Mouse (Mus musculus): ENCODE results near the gene Pnrc2. TPM values are rescaled to one million over a fixed set of nuclear protein-coding genes. Genes with fewer than 3 reads are reported as not detected.

Gene Pnrc2
- polyA plus RNA-seq, 1 experiment from 2014 or later: 122 TPM

DNA sequence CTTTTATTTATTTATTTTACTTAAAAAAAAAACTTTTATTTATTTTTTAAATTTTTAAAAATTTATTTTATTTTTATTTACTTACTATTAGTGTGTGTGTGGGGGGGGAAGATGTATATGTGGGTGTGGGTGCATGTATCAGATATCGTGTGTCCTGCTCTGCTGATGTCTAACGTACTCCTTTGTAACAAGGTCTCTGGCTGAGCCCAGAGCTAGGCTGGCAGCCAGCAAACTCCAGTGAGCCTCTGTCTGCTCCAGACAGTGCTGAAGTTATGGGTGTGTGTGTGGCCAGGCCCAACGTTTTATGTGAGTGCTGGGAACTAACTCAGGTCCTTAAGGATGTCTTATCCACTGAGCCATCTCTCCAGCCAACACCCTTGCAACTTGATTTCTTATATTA is 38.5 kb upstream of the Pnrc2 start:
- Histone ChIP-seq H3K4me2 (ENCODE audit: low read length) (no peak overlapping the region), H3K27ac (replicated peaks; ENCODE audit: low read depth, low read length) (no peak overlapping the region), H3K36me3 (ENCODE audit: control insufficient read depth, insufficient read depth, low read length) (no peaks in the 10 kb centered on the region), H3K9ac (replicated peaks; ENCODE audit: low read length) (no peak overlapping the region), H3K4me3 (replicated peaks; ENCODE audit: low read depth, low read length) (no peak overlapping the region), H3K9me3 (ENCODE audit: control insufficient read depth, low read length) (no peaks in the 10 kb centered on the region), H3K27me3 (ENCODE audit: control insufficient read depth, insufficient read depth, low read length) (no peaks in the 10 kb centered on the region), H3K4me1 (ENCODE audit: control insufficient read depth, insufficient read depth, low read length) (no peaks in the 10 kb centered on the region)
- 70% methylated on average over 3 of the region's 3 CpGs for WGBS
- ATAC-seq (ENCODE audit: low FRiP score, low TSS enrichment) (no peak), DNase-seq (no peak)

DNA sequence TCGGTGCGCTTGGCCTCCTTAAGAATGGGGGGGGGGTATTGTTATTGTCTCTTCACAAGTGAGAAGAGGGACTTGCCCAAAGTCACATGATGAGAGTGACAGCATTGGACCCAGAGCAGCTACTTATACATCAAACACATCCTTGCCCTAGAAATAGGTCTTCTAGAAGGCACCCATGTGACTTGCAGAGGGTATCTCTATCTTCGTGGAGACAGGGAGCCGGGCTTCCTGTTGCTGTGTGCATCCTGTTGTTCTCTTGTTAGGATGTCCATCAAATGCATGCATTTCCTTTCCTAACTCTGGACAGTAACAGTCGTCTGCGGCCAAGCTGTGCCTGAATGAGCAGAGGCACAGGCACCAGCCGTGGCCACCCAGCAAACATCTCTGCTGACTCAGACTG is 37.9 kb upstream of the Pnrc2 start:
- DNase-seq: no peak
- no peak for ATAC-seq (ENCODE audit: low FRiP score, low TSS enrichment)
- H3K4me3 ChIP-seq (replicated peaks; ENCODE audit: low read depth, low read length): no peak overlapping the region
- no peaks in the 10 kb centered on the region for H3K36me3 ChIP-seq (ENCODE audit: control insufficient read depth, insufficient read depth, low read length)
- 74% methylated on average over 7 of the region's 7 CpGs for WGBS
- no peaks in the 10 kb centered on the region for H3K9me3 ChIP-seq (ENCODE audit: control insufficient read depth, low read length)
- H3K27ac ChIP-seq (replicated peaks; ENCODE audit: low read depth, low read length): no peak overlapping the region
- H3K9ac ChIP-seq (replicated peaks; ENCODE audit: low read length): no peak overlapping the region
- H3K27me3 ChIP-seq (ENCODE audit: control insufficient read depth, insufficient read depth, low read length): no peaks in the 10 kb centered on the region
- no peaks in the 10 kb centered on the region for H3K4me1 ChIP-seq (ENCODE audit: control insufficient read depth, insufficient read depth, low read length)
- no peak overlapping the region for H3K4me2 ChIP-seq (ENCODE audit: low read length)

DNA sequence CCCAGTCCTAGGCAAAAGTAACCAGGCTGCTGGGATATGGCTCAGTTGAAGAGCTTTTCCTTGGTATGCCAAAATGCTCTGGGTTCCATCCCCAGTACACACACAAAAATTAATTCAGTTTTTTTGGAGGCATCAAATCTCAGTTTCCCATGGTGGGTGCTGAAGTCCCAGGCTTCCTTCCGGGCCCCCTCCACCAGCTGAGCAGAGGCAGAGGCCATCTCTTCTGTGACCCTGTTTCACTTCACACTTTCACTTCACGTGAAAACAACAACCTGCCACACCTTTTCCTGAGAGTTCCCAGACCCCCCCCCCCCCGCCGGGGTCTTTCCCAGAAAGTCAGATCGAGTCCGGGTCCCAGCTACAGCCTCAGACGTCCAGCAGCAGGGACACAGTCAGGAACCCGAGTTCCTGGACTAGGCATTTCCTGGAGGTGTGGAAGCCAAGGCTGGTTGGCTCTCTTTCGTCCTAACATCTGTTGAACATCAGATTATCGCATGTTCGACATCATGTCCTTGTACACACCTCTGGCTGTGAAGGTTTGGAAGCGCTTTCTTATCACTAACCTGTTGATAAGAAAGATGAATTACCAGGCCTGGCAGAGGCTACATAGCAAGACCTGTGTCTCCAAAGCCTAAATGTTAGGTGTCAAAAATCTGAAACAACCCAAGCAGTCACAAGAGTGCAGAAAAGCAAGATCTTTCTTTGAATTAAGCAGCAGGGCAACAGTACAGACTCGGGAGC is 35.8 kb upstream of the Pnrc2 start:
- Histone ChIP-seq H3K27me3 (ENCODE audit: control insufficient read depth, insufficient read depth, low read length) (no peaks in the 10 kb centered on the region), H3K27ac (replicated peaks; ENCODE audit: low read depth, low read length) (no peak overlapping the region), H3K4me1 (ENCODE audit: control insufficient read depth, insufficient read depth, low read length) (no peaks in the 10 kb centered on the region), H3K36me3 (ENCODE audit: control insufficient read depth, insufficient read depth, low read length) (no peaks in the 10 kb centered on the region), H3K9ac (replicated peaks; ENCODE audit: low read length) (no peak overlapping the region), H3K9me3 (ENCODE audit: control insufficient read depth, low read length) (no peaks in the 10 kb centered on the region), H3K4me2 (ENCODE audit: low read length) (no peak overlapping the region), H3K4me3 (replicated peaks; ENCODE audit: low read depth, low read length) (no peak overlapping the region)
- no peak for DNase-seq
- WGBS: 79% methylated on average over 13 of the region's 13 CpGs
- ATAC-seq (ENCODE audit: low FRiP score, low TSS enrichment): no peak

DNA sequence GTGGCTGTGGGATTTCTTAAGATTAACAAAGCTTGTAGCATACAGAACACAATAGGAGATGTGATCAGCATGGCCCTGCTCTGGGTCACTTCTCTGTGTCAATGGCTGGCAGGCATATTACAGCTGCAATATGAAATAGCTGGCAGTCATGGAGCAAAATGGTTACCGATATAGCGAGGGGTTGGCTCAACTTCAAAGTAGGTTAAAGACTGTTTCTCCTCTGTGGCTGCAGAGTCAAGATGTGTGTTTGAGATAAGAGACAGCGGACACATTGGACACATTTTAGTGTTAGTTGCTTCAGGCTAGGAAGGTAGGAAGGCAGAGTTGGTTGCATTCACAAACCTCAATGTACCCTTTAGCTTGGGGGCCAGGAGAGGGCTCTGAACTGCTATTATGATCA is 33.0 kb upstream of the Pnrc2 start:
- 89% methylated on average over 3 of the region's 3 CpGs for WGBS
- H3K36me3 ChIP-seq (ENCODE audit: control insufficient read depth, insufficient read depth, low read length): no peaks in the 10 kb centered on the region

DNA sequence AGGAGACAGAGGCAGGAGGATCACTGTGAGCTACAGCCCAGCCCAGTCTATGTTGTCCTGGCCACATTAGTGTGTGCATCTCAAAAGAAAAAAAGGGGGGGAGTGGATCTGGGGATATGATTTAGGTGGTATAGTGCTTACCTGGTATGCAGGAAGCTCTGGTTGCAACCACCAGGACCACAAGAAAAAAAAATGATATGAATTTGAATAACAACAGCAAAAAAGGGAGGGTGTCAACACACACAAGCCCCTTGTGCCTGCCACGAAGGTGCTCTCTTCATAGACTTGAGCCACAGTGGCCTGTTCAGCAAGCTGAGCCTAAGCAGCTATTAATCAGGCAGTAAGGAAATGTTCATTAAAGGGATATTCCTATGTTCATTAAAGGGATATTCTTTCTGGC is 31.2 kb upstream of the Pnrc2 start:
- DNase-seq: no peak
- ATAC-seq (ENCODE audit: low FRiP score, low TSS enrichment): no peak
- 55% methylated on average over 1 of the region's 1 CpGs for WGBS

More for the DNA sequence above, 33.0 kb upstream of the Pnrc2 start:
- Histone ChIP-seq H3K4me3 (replicated peaks; ENCODE audit: low read depth, low read length) (no peak overlapping the region), H3K4me1 (ENCODE audit: control insufficient read depth, insufficient read depth, low read length) (no peaks in the 10 kb centered on the region), H3K4me2 (ENCODE audit: low read length) (no peak overlapping the region), H3K27me3 (ENCODE audit: control insufficient read depth, insufficient read depth, low read length) (no peaks in the 10 kb centered on the region), H3K27ac (replicated peaks; ENCODE audit: low read depth, low read length) (no peak overlapping the region), H3K9ac (replicated peaks; ENCODE audit: low read length) (no peak overlapping the region), H3K9me3 (ENCODE audit: control insufficient read depth, low read length) (no peaks in the 10 kb centered on the region)
- ATAC-seq (ENCODE audit: low FRiP score, low TSS enrichment) (no peak), DNase-seq (no peak)

DNA sequence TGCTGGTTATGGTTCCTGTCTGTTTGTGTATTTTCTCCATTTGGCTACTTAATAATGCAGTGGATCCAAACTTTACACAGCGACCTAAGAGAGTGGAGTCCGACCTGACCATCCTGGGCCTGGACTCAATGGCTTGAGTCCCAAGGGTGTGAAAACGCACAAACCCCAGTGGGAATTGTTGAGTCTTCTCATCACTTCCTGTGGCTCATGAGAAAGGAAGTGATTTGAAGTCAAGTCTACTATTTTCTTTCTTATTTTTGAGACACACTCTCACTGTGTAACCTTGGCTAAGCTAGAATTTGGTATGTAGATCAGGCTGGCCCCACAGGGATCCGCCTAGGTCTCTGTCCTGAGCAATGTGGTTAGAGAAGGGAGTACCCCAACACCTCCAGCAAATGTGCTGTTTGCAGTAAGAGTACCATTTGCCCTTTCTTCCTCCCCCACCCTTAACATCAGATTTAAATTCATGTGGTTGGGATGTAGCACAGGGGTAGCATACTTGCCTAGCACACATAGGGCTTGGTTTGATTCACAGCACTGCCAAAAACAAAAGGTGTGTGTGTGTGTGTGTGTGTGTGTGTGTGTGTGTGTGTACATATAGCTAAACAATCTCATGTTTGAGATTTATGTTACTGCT is 29.1 kb upstream of the Pnrc2 start:
- H3K9me3 ChIP-seq (ENCODE audit: control insufficient read depth, low read length): no peaks in the 10 kb centered on the region
- ATAC-seq (ENCODE audit: low FRiP score, low TSS enrichment) (no peak), DNase-seq (no peak)
- H3K27ac ChIP-seq (replicated peaks; ENCODE audit: low read depth, low read length): no peak overlapping the region
- 90% methylated on average over 4 of the region's 4 CpGs for WGBS
- H3K9ac ChIP-seq (replicated peaks; ENCODE audit: low read length): no peak overlapping the region
- no peaks in the 10 kb centered on the region for H3K36me3 ChIP-seq (ENCODE audit: control insufficient read depth, insufficient read depth, low read length)
- H3K4me2 ChIP-seq (ENCODE audit: low read length): no peak overlapping the region
- no peaks in the 10 kb centered on the region for H3K27me3 ChIP-seq (ENCODE audit: control insufficient read depth, insufficient read depth, low read length)
- H3K4me1 ChIP-seq (ENCODE audit: control insufficient read depth, insufficient read depth, low read length): no peaks in the 10 kb centered on the region
- no peak overlapping the region for H3K4me3 ChIP-seq (replicated peaks; ENCODE audit: low read depth, low read length)

More for the DNA sequence above, 31.2 kb upstream of the Pnrc2 start:
- no peaks in the 10 kb centered on the region for H3K36me3 ChIP-seq (ENCODE audit: control insufficient read depth, insufficient read depth, low read length)
- no peak overlapping the region for H3K27ac ChIP-seq (replicated peaks; ENCODE audit: low read depth, low read length)
- H3K4me3 ChIP-seq (replicated peaks; ENCODE audit: low read depth, low read length): no peak overlapping the region
- H3K9me3 ChIP-seq (ENCODE audit: control insufficient read depth, low read length): no peaks in the 10 kb centered on the region
- no peaks in the 10 kb centered on the region for H3K27me3 ChIP-seq (ENCODE audit: control insufficient read depth, insufficient read depth, low read length)
- H3K4me1 ChIP-seq (ENCODE audit: control insufficient read depth, insufficient read depth, low read length): no peaks in the 10 kb centered on the region
- H3K9ac ChIP-seq (replicated peaks; ENCODE audit: low read length): no peak overlapping the region
- no peak overlapping the region for H3K4me2 ChIP-seq (ENCODE audit: low read length)

DNA sequence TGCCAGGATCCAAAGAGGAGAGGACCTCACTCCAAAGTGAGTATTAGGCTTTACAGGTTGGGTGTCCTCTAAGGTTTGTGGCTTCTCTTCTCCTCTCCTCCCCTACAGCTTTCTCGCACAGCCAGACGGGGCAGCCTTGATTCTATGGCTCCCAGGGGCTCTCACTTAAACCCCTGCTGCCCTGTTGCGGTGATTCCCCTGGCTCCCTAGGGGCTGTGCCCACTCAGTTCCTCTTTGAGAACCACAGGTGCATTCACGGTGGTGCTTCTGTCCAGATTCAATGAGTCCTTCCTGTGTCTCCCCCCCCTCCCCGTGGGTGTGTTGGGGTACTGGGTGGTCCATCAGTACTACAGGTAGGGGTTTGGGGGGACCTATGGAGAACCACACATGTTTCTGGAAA is 26.4 kb upstream of the Pnrc2 start:
- Histone ChIP-seq H3K9me3 (ENCODE audit: control insufficient read depth, low read length) (no peaks in the 10 kb centered on the region), H3K27ac (replicated peaks; ENCODE audit: low read depth, low read length) (no peak overlapping the region), H3K27me3 (ENCODE audit: control insufficient read depth, insufficient read depth, low read length) (no peaks in the 10 kb centered on the region), H3K4me3 (replicated peaks; ENCODE audit: low read depth, low read length) (no peak overlapping the region), H3K9ac (replicated peaks; ENCODE audit: low read length) (no peak overlapping the region), H3K36me3 (ENCODE audit: control insufficient read depth, insufficient read depth, low read length) (no peaks in the 10 kb centered on the region), H3K4me1 (ENCODE audit: control insufficient read depth, insufficient read depth, low read length) (no peaks in the 10 kb centered on the region), H3K4me2 (ENCODE audit: low read length) (no peak overlapping the region)
- 80% methylated on average over 5 of the region's 5 CpGs for WGBS
- ATAC-seq (ENCODE audit: low FRiP score, low TSS enrichment): no peak
- DNase-seq: no peak

DNA sequence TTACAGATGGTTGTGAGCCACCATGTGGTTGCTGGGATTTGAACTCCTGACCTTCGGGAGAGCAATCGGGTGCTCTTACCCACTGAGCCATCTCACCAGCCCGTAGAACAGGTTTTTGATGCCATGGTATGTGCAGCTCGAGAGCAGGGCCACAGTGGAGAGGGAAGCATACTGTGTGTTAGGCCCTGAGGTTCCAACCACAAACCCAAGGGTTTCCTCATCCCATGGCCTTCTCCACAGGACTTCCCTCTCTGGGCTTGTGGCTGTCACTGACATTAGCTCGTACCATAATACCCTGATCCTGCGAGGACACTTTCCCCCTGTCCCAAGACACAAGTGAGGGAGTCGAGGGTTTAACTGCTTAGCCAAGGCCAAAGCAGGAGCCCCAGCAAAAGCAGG is 25.4 kb upstream of the Pnrc2 start:
- 84% methylated on average over 7 of the region's 7 CpGs for WGBS
- Histone ChIP-seq H3K4me1 (ENCODE audit: control insufficient read depth, insufficient read depth, low read length) (no peaks in the 10 kb centered on the region), H3K36me3 (ENCODE audit: control insufficient read depth, insufficient read depth, low read length) (no peaks in the 10 kb centered on the region), H3K27ac (replicated peaks; ENCODE audit: low read depth, low read length) (no peak overlapping the region), H3K27me3 (ENCODE audit: control insufficient read depth, insufficient read depth, low read length) (no peaks in the 10 kb centered on the region), H3K9me3 (ENCODE audit: control insufficient read depth, low read length) (no peaks in the 10 kb centered on the region), H3K4me3 (replicated peaks; ENCODE audit: low read depth, low read length) (no peak overlapping the region), H3K4me2 (ENCODE audit: low read length) (no peak overlapping the region), H3K9ac (replicated peaks; ENCODE audit: low read length) (no peak overlapping the region)
- ATAC-seq (ENCODE audit: low FRiP score, low TSS enrichment) (no peak), DNase-seq (no peak)

DNA sequence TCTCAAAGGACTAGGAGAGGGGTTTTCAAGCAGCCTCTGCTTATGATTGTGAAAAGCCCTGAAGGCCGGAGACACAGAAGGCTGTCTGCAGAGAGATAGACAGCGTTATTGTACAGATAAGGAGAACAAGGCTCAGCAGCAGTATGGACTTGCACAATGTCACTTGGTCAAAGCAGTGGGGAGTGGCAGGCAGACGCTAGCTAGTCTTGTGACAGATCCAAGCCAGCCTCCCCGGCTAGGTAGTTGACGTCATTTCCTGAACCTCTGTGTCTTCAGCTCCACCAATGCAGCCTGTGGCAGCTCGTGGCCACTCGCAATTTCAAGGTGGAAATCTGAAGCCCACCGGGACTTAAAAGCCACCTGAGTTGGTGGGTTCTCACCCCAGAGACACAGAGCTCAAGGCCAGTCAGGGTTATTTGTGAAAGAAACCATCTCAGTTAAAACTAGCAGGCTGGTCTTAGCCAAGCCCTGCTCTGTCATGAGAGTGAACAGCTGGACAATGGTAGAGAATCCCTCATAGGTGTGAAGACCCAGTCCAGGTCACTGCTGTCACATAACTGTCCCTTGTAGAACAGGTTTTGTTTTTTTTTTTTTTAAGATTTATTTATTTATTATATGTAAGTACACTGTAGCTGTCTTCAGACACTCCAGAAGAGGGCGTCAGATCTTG is 24.9 kb upstream of the Pnrc2 start:
- Histone ChIP-seq H3K4me3 (replicated peaks; ENCODE audit: low read depth, low read length) (no peak overlapping the region), H3K4me2 (ENCODE audit: low read length) (no peak overlapping the region), H3K36me3 (ENCODE audit: control insufficient read depth, insufficient read depth, low read length) (no peaks in the 10 kb centered on the region), H3K9ac (replicated peaks; ENCODE audit: low read length) (no peak overlapping the region), H3K4me1 (ENCODE audit: control insufficient read depth, insufficient read depth, low read length) (no peaks in the 10 kb centered on the region), H3K27me3 (ENCODE audit: control insufficient read depth, insufficient read depth, low read length) (no peaks in the 10 kb centered on the region), H3K9me3 (ENCODE audit: control insufficient read depth, low read length) (no peaks in the 10 kb centered on the region), H3K27ac (replicated peaks; ENCODE audit: low read depth, low read length) (no peak overlapping the region)
- DNase-seq (no peak), ATAC-seq (ENCODE audit: low FRiP score, low TSS enrichment) (no peak)
- 81% methylated on average over 9 of the region's 9 CpGs for WGBS

All from midbrain, embryonic 14.5 days (tissue).